Mouse (Mus musculus): ENCODE data around the gene Mpv17l2.

GRCm38 (mm10) chr8:70765838-70766570, 5.3 kb upstream of the Mpv17l2 start:
- no peak for TF ChIP-seq CTCF (IDR thresholded peaks at IDR 0.05; ENCODE audit: low read depth)
- no peak for TF ChIP-seq EP300 (IDR thresholded peaks at IDR 0.05; ENCODE audit: low read depth)

Data from heart, postnatal 0 days (tissue).